In genomic region chr11:58904838-58905237, GRCm38 (mm10) we compare ENCODE assay signal across 9 mouse cellular contexts. TPM values are rescaled to one million over a fixed set of nuclear protein-coding genes. Genes with fewer than 3 reads are reported as not detected.
DNase-seq lines count a peak whose midpoint lies in the region; ATAC-seq and TF ChIP-seq lines count a peak whose summit lies in the region.
"Had no signal": no experiment of that assay in that cellular context is flagged by ENCODE, and none has a peak within 500 bp of the region (broad histone marks: within the 10 kb centered on the region; RNA-seq: fewer than 3 reads in every experiment).

No protein-coding gene starts in this region.

- intact Hi-C loops in gastrocnemius, postnatal 14 days (cut with DNase I; ENCODE audit: low total_unique reads) = no loop called here

- peak overlapping the region; percentile 84 for H3K4me2 ChIP-seq in limb, embryonic 13.5 days (replicated peaks)
- 0 out of 2 replicates have a peak overlapping the region, but pooled peaks have one; percentile 88 for H3K4me2 ChIP-seq in neural tube, embryonic 12.5 days (replicated peaks)

- peaks cover 19% of the 10 kb centered on the region for H3K4me1 ChIP-seq in G1E (ENCODE audit: insufficient read depth, low read depth, low read length)
- H3K4me1 ChIP-seq in limb, embryonic 13.5 days = peaks cover 12% of the 10 kb centered on the region
- H3K4me1 ChIP-seq in neural tube, embryonic 12.5 days = peaks cover 6% of the 10 kb centered on the region; the same call in 1 of the 2 replicates

- DNase-seq in gastrocnemius, adult 18-20 months (ENCODE audit: low spot score) = peak; percentile 12
- DNase-seq in gastrocnemius, postnatal 14 days = no peak
- peak; percentile 37 for DNase-seq in G1E (ENCODE audit: low spot score)
- DNase-seq in fibroblast of lung, adult 2 months (ENCODE audit: low read depth) = peak; percentile 15
- no peak for DNase-seq in c-Kit-positive CD71-positive TER-119-positive erythroid progenitor cells, embryonic 14.5 days (ENCODE audit: low spot score)

- H3K9ac ChIP-seq in limb, embryonic 13.5 days = no peak overlapping the region
- no peak overlapping the region for H3K9ac ChIP-seq in neural tube, embryonic 12.5 days

- TF ChIP-seq CTCF in G1E (IDR thresholded peaks at IDR 0.05; ENCODE audit: low read depth, low read length) = no peak

- H3K4me3 ChIP-seq in G1E (ENCODE audit: low read depth, low read length) = no peak overlapping the region; the same call in 1 of the 2 replicates
- H3K4me3 ChIP-seq in limb, embryonic 13.5 days = no peak overlapping the region
- H3K4me3 ChIP-seq in neural tube, embryonic 12.5 days = no peak overlapping the region

- H3K9me3 ChIP-seq in G1E (replicated peaks) = no peaks in the 10 kb centered on the region
- no peaks in the 10 kb centered on the region for H3K9me3 ChIP-seq in limb, embryonic 13.5 days
- H3K9me3 ChIP-seq in neural tube, embryonic 12.5 days = no peaks in the 10 kb centered on the region
- H3K9me3 ChIP-seq: megakaryocyte, embryonic 14.5 days had no signal

- no peak for ATAC-seq in G1E (ENCODE audit: extremely low read depth, insufficient number of reproducible peaks, low FRiP score, poor library complexity, severe bottlenecking)
- no peak for ATAC-seq in limb, embryonic 13.5 days (ENCODE audit: low FRiP score, low read depth)
- no peak for ATAC-seq in neural tube, embryonic 12.5 days (ENCODE audit: low FRiP score, low read depth)
- no peak for ATAC-seq in monocyte, adult 5-6 weeks (replicated peaks; ENCODE audit: insufficient number of reproducible peaks, low FRiP score, low TSS enrichment, poor library complexity, severe bottlenecking)

- H3K27me3 ChIP-seq in G1E (ENCODE audit: insufficient read depth, low read length) = no peaks in the 10 kb centered on the region
- no peaks in the 10 kb centered on the region for H3K27me3 ChIP-seq in limb, embryonic 13.5 days
- no peaks in the 10 kb centered on the region for H3K27me3 ChIP-seq in neural tube, embryonic 12.5 days (replicated peaks)

- peaks cover 29% of the 10 kb centered on the region for H3K36me3 ChIP-seq in G1E (replicated peaks)
- peaks cover 18% of the 10 kb centered on the region for H3K36me3 ChIP-seq in limb, embryonic 13.5 days
- peaks cover 13% of the 10 kb centered on the region for H3K36me3 ChIP-seq in neural tube, embryonic 12.5 days

- H3K27ac ChIP-seq in limb, embryonic 13.5 days = no peak overlapping the region
- H3K27ac ChIP-seq in neural tube, embryonic 12.5 days = no peak overlapping the region

- 49% methylated on average over 6 of the region's 6 CpGs for WGBS in limb, embryonic 13.5 days
- 51% methylated on average over 6 of the region's 6 CpGs for WGBS in neural tube, embryonic 12.5 days

RNA-seq across cellular contexts. Expression of gene Zfp39, which starts 0.8 kb away (rescaled TPM):
- 1 to 10 TPM; 2.8 to 3.1 TPM for total RNA-seq in gastrocnemius, adult 18-20 months (2021)
- total RNA-seq in gastrocnemius, postnatal 14 days (2021) = 1 to 10 TPM; 4.1 to 5.3 TPM
- 22.0 and 22.6 TPM in 2 replicates for total RNA-seq in G1E (2014; fragmentation: Nextera tagmentation)
- total RNA-seq in G1E (2017) = 5.5 and 7.0 TPM in 2 replicates
- 0.80 and 0.85 TPM in 2 replicates for polyA plus RNA-seq in G1E (2012)
- polyA plus RNA-seq in limb, embryonic 13.5 days (2015; fragmentation: Nextera tagmentation; extraction: Ambion mirVana) = 6.2 and 7.1 TPM in 2 replicates
- polyA plus RNA-seq in neural tube, embryonic 12.5 days (2016; fragmentation: Nextera tagmentation; extraction: Ambion mirVana) = 4.3 and 7.0 TPM in 2 replicates
- 9.4 to 12.8 TPM (median 10.7 TPM) in 3 replicates for total RNA-seq in monocyte, adult 5-6 weeks (2017)

RNA-seq across cellular contexts. Expression of gene Btnl10, which starts 12.9 kb away (rescaled TPM):
- not detected for total RNA-seq in gastrocnemius, adult 18-20 months (2021)
- not detected for total RNA-seq in gastrocnemius, postnatal 14 days (2021)
- total RNA-seq in G1E (2014; fragmentation: Nextera tagmentation) (17.5 TPM in 1 of 2 replicates, not detected in the other), G1E (2017) (under 0.01 TPM in 1 of 2 replicates, not detected in the other)
- polyA plus RNA-seq in G1E (2012) = not detected in 2 replicates
- 0.11 TPM in 1 of 2 replicates, not detected in the other for polyA plus RNA-seq in limb, embryonic 13.5 days (2015; fragmentation: Nextera tagmentation; extraction: Ambion mirVana)
- polyA plus RNA-seq in neural tube, embryonic 12.5 days (2016; fragmentation: Nextera tagmentation; extraction: Ambion mirVana) = not detected in 2 replicates
- total RNA-seq in monocyte, adult 5-6 weeks (2017) = not detected in 3 replicates

RNA-seq across cellular contexts. Expression of gene Rnf187, which starts 33.9 kb away (rescaled TPM):
- 10 to 100 TPM; 88.8 to 90.3 TPM for total RNA-seq in gastrocnemius, adult 18-20 months (2021)
- 100 to 1,000 TPM; 126 to 139 TPM for total RNA-seq in gastrocnemius, postnatal 14 days (2021)
- total RNA-seq in G1E (2014; fragmentation: Nextera tagmentation) (55.7 and 55.8 TPM in 2 replicates), G1E (2017) (72.8 and 106 TPM in 2 replicates)
- 225 and 312 TPM in 2 replicates for polyA plus RNA-seq in G1E (2012)
- 245 and 261 TPM in 2 replicates for polyA plus RNA-seq in limb, embryonic 13.5 days (2015; fragmentation: Nextera tagmentation; extraction: Ambion mirVana)
- polyA plus RNA-seq in neural tube, embryonic 12.5 days (2016; fragmentation: Nextera tagmentation; extraction: Ambion mirVana) = 594 and 608 TPM in 2 replicates
- 42.2 to 79.7 TPM (median 47.8 TPM) in 3 replicates for total RNA-seq in monocyte, adult 5-6 weeks (2017)

RNA-seq across cellular contexts. Expression of gene 2810021J22Rik, which starts 37.8 kb away (rescaled TPM):
- 1 to 10 TPM in 1 of 2 experiments, under 1 TPM in 1; 0.82 to 1.2 TPM for total RNA-seq in gastrocnemius, adult 18-20 months (2021)
- 1 to 10 TPM; 1.4 to 1.6 TPM for total RNA-seq in gastrocnemius, postnatal 14 days (2021)
- total RNA-seq in G1E (2014; fragmentation: Nextera tagmentation) = 1.5 and 10.3 TPM in 2 replicates
- total RNA-seq in G1E (2017) = 0.46 and 1.7 TPM in 2 replicates
- 0.02 TPM in 2 replicates for polyA plus RNA-seq in G1E (2012)
- 8.0 and 10.9 TPM in 2 replicates for polyA plus RNA-seq in limb, embryonic 13.5 days (2015; fragmentation: Nextera tagmentation; extraction: Ambion mirVana)
- polyA plus RNA-seq in neural tube, embryonic 12.5 days (2016; fragmentation: Nextera tagmentation; extraction: Ambion mirVana) = 10.7 and 10.8 TPM in 2 replicates
- 3.4 to 10.0 TPM (median 3.9 TPM) in 3 replicates for total RNA-seq in monocyte, adult 5-6 weeks (2017)

RNA-seq across cellular contexts. Expression of gene Hist3h2ba, which starts 43.9 kb away (rescaled TPM):
- under 1 TPM; 0.62 to 0.97 TPM for total RNA-seq in gastrocnemius, adult 18-20 months (2021)
- total RNA-seq in gastrocnemius, postnatal 14 days (2021) = 1 to 10 TPM; 2.1 to 3.7 TPM
- total RNA-seq in G1E (2014; fragmentation: Nextera tagmentation) (2.7 and 23.2 TPM in 2 replicates), G1E (2017) (6.0 and 7.1 TPM in 2 replicates)
- 0.20 TPM in 1 of 2 replicates, not detected in the other for polyA plus RNA-seq in G1E (2012)
- 35.8 and 40.7 TPM in 2 replicates for polyA plus RNA-seq in limb, embryonic 13.5 days (2015; fragmentation: Nextera tagmentation; extraction: Ambion mirVana)
- 167 and 246 TPM in 2 replicates for polyA plus RNA-seq in neural tube, embryonic 12.5 days (2016; fragmentation: Nextera tagmentation; extraction: Ambion mirVana)
- total RNA-seq in monocyte, adult 5-6 weeks (2017) = 1.7 TPM in 2 of 3 replicates, not detected in the other

Comparison
In these comparisons a context has a peak if more than half of its experiments do, and no peak if none do; other contexts are left out.
1. DNase-seq: peak in gastrocnemius, adult 18-20 months (single experiment), G1E (single experiment) and fibroblast of lung, adult 2 months (single experiment); none in gastrocnemius, postnatal 14 days (single experiment) and c-Kit-positive CD71-positive TER-119-positive erythroid progenitor cells, embryonic 14.5 days (single experiment).